Mouse (Mus musculus) forebrain, embryonic 16.5 days (tissue): ENCODE results near the gene Heatr5a. TPM values are rescaled to one million over a fixed set of nuclear protein-coding genes. Genes with fewer than 3 reads are reported as not detected.

Source experiments
- ATAC-seq: fragments of 200-750 bp; cut with Nextera tagmentation; 2 replicates; pipeline ENCODE4 v1.8.0; 2017; ENCODE audit warnings: mild to moderate bottlenecking, moderate library complexity
- H3K27ac ChIP-seq: fragments of 300-500 bp; sonication (generic); 2 replicates; pipeline ENCODE4 v1.5.1; 2014; ENCODE audit warnings: low read length, control low read depth
- H3K27me3 ChIP-seq: fragments of 300-500 bp; sonication (generic); replicated peaks from 2 replicates; pipeline ENCODE4 v1.6.1; 2014; ENCODE audit warnings: low read length; ENCODE audit not compliant: control insufficient read depth, insufficient read depth
- H3K36me3 ChIP-seq: fragments of 300-500 bp; sonication (generic); 2 replicates; pipeline ENCODE4 v1.6.1; 2014; ENCODE audit not compliant: control insufficient read depth, insufficient read depth
- H3K4me1 ChIP-seq: fragments of 300-500 bp; sonication (generic); replicated peaks from 2 replicates; pipeline ENCODE4 v1.6.1; 2014; ENCODE audit warnings: low read length; ENCODE audit not compliant: control insufficient read depth, insufficient read depth
- H3K4me2 ChIP-seq: fragments of 300-500 bp; sonication (generic); 2 replicates; pipeline ENCODE4 v1.6.1; 2014; ENCODE audit warnings: mild to moderate bottlenecking, low read length, control low read depth
- H3K4me3 ChIP-seq: fragments of 300-500 bp; sonication (generic); replicated peaks from 2 replicates; pipeline ENCODE4 v1.5.1; 2014; ENCODE audit warnings: mild to moderate bottlenecking, low read length, control low read depth
- H3K9ac ChIP-seq: fragments of 300-500 bp; sonication (generic); replicated peaks from 2 replicates; pipeline ENCODE4 v1.6.1; 2014; ENCODE audit warnings: low read depth, low read length, control low read depth
- H3K9me3 ChIP-seq: fragments of 300-500 bp; sonication (generic); 2 replicates; pipeline ENCODE4 v1.6.1; 2016; ENCODE audit warnings: low read length; ENCODE audit not compliant: control insufficient read depth
- WGBS: fragments of 180-500 bp; shearing (Covaris S2); extraction: QIAGEN DNeasy Blood & Tissue Kit; methylation state at CpG from one replicate; pipeline ENCODE4 v1.1.7; 2014; 5-methylcytosine and 5-hydroxymethylcytosine counted together
- polyA plus RNA-seq: library from polyadenylated mRNA; unstranded; fragments of >200 nt; fragmentation: Nextera tagmentation; extraction: Ambion mirVana; gene quantifications from 2 replicates; pipeline ENCODE4 v1.2.1, GENCODE M21; 2015

Gene Heatr5a
- polyA plus RNA-seq, 1 experiment from 2014 or later, result 6.3 TPM

GRCm38 (mm10) chr12:51856768-51857295 is 114.3 kb downstream of the Heatr5a start:
- 92% methylated on average over 8 of the region's 8 CpGs for WGBS
- H3K36me3 ChIP-seq, result no peaks in the 10 kb centered on the region
- H3K27me3 ChIP-seq, result no peaks in the 10 kb centered on the region
- no peak overlapping the region for H3K4me3 ChIP-seq
- H3K9me3 ChIP-seq, result no peaks in the 10 kb centered on the region
- H3K27ac ChIP-seq, result no peak overlapping the region
- no peaks in the 10 kb centered on the region for H3K4me1 ChIP-seq
- ATAC-seq, result no peak
- H3K4me2 ChIP-seq, result no peak overlapping the region
- no peak overlapping the region for H3K9ac ChIP-seq

- Histone ChIP-seq H3K4me2 (no peak overlapping the region), H3K4me1 (no peaks in the 10 kb centered on the region), H3K27me3 (no peaks in the 10 kb centered on the region), H3K27ac (no peak overlapping the region), H3K9me3 (no peaks in the 10 kb centered on the region), H3K9ac (no peak overlapping the region), H3K4me3 (no peak overlapping the region), H3K36me3 (no peaks in the 10 kb centered on the region)
- ATAC-seq, result no peak
- WGBS, result 90% methylated on average over 2 of the region's 2 CpGs
These were observed 115.2 kb downstream of the Heatr5a start for GRCm38 (mm10) chr12:51855872-51856271.

GRCm38 (mm10) chr12:51855453-51855852 is 115.7 kb downstream of the Heatr5a start:
- no peak for ATAC-seq
- H3K9ac ChIP-seq, result no peak overlapping the region

GRCm38 (mm10) chr12:51851617-51852016 is 119.5 kb downstream of the Heatr5a start:
- H3K9ac ChIP-seq, result no peak overlapping the region
- ATAC-seq, result no peak
- H3K36me3 ChIP-seq, result no peaks in the 10 kb centered on the region
- 89% methylated on average over 4 of the region's 4 CpGs for WGBS
- no peaks in the 10 kb centered on the region for H3K27me3 ChIP-seq
- H3K4me1 ChIP-seq, result no peaks in the 10 kb centered on the region
- H3K27ac ChIP-seq, result no peak overlapping the region
- H3K9me3 ChIP-seq, result no peaks in the 10 kb centered on the region
- H3K4me2 ChIP-seq, result no peak overlapping the region
- no peak overlapping the region for H3K4me3 ChIP-seq

More at GRCm38 (mm10) chr12:51855453-51855852, 115.7 kb downstream of the Heatr5a start:
- WGBS, result 73% methylated on average over 7 of the region's 7 CpGs
- H3K27ac ChIP-seq, result no peak overlapping the region
- no peak overlapping the region for H3K4me2 ChIP-seq
- no peaks in the 10 kb centered on the region for H3K36me3 ChIP-seq
- H3K9me3 ChIP-seq, result no peaks in the 10 kb centered on the region
- no peak overlapping the region for H3K4me3 ChIP-seq
- no peaks in the 10 kb centered on the region for H3K27me3 ChIP-seq
- H3K4me1 ChIP-seq, result no peaks in the 10 kb centered on the region

- H3K27ac ChIP-seq, result no peak overlapping the region
- H3K4me3 ChIP-seq, result no peak overlapping the region
- H3K9ac ChIP-seq, result no peak overlapping the region
- H3K4me2 ChIP-seq, result no peak overlapping the region
- no peaks in the 10 kb centered on the region for H3K36me3 ChIP-seq
- H3K9me3 ChIP-seq, result no peaks in the 10 kb centered on the region
- H3K27me3 ChIP-seq, result no peaks in the 10 kb centered on the region
- H3K4me1 ChIP-seq, result no peaks in the 10 kb centered on the region
- ATAC-seq, result no peak
- WGBS, result 87% methylated on average over 3 of the region's 3 CpGs
These were observed 120.0 kb downstream of the Heatr5a start for GRCm38 (mm10) chr12:51851155-51851554.

GRCm38 (mm10) chr12:51850339-51850738 is 120.8 kb downstream of the Heatr5a start:
- no peak overlapping the region for H3K4me2 ChIP-seq
- H3K4me1 ChIP-seq, result no peaks in the 10 kb centered on the region
- H3K9ac ChIP-seq, result no peak overlapping the region
- no peak overlapping the region for H3K4me3 ChIP-seq
- H3K9me3 ChIP-seq, result no peaks in the 10 kb centered on the region
- H3K27ac ChIP-seq, result no peak overlapping the region
- ATAC-seq, result no peak
- H3K36me3 ChIP-seq, result no peaks in the 10 kb centered on the region
- WGBS, result 95% methylated on average over 4 of the region's 4 CpGs
- no peaks in the 10 kb centered on the region for H3K27me3 ChIP-seq

GRCm38 (mm10) chr12:51849902-51850301 is 121.2 kb downstream of the Heatr5a start:
- Histone ChIP-seq H3K9ac (no peak overlapping the region), H3K4me2 (no peak overlapping the region), H3K9me3 (no peaks in the 10 kb centered on the region), H3K27ac (no peak overlapping the region), H3K4me1 (no peaks in the 10 kb centered on the region), H3K36me3 (no peaks in the 10 kb centered on the region), H3K4me3 (no peak overlapping the region), H3K27me3 (no peaks in the 10 kb centered on the region)
- 90% methylated on average over 2 of the region's 2 CpGs for WGBS
- ATAC-seq, result no peak

- Histone ChIP-seq H3K4me1 (peaks cover 8% of the 10 kb centered on the region), H3K9ac (no peak overlapping the region), H3K4me3 (no peak overlapping the region), H3K36me3 (no peaks in the 10 kb centered on the region), H3K4me2 (no peak overlapping the region), H3K9me3 (no peaks in the 10 kb centered on the region), H3K27ac (no peak overlapping the region), H3K27me3 (no peaks in the 10 kb centered on the region)
- 85% methylated on average over 9 of the region's 9 CpGs for WGBS
- ATAC-seq, result no peak
These were observed 123.0 kb downstream of the Heatr5a start for GRCm38 (mm10) chr12:51847953-51848680.

- H3K4me2 ChIP-seq, result peak overlapping the region; percentile 83
- no peak overlapping the region for H3K27ac ChIP-seq
- no peaks in the 10 kb centered on the region for H3K27me3 ChIP-seq
- 20% methylated on average over 1 of the region's 1 CpGs for WGBS
- H3K9ac ChIP-seq, result no peak overlapping the region
- peak overlapping the region; percentile 61 for H3K4me3 ChIP-seq
- H3K36me3 ChIP-seq, result no peaks in the 10 kb centered on the region
- ATAC-seq, result 0 out of 2 replicates have a peak, but pooled peaks have one; percentile 3
- H3K4me1 ChIP-seq, result peaks cover 8% of the 10 kb centered on the region
- no peaks in the 10 kb centered on the region for H3K9me3 ChIP-seq
These were observed 125.9 kb downstream of the Heatr5a start for GRCm38 (mm10) chr12:51845261-51845660.
